Mouse (Mus musculus) stomach, postnatal 0 days (tissue): ENCODE measurements around the gene Sirt2.

Experiments used
- CTCF ChIP-seq: IDR thresholded peaks from 2 replicates; pipeline ENCODE4 v1.5.1; 2016; ENCODE audit warnings: antibody characterized with exemption, low read depth, mild to moderate bottlenecking, moderate library complexity
- EP300 ChIP-seq: optimal IDR thresholded peaks from 2 replicates; pipeline ENCODE3; 2016; ENCODE audit warnings: antibody characterized with exemption

DNA sequence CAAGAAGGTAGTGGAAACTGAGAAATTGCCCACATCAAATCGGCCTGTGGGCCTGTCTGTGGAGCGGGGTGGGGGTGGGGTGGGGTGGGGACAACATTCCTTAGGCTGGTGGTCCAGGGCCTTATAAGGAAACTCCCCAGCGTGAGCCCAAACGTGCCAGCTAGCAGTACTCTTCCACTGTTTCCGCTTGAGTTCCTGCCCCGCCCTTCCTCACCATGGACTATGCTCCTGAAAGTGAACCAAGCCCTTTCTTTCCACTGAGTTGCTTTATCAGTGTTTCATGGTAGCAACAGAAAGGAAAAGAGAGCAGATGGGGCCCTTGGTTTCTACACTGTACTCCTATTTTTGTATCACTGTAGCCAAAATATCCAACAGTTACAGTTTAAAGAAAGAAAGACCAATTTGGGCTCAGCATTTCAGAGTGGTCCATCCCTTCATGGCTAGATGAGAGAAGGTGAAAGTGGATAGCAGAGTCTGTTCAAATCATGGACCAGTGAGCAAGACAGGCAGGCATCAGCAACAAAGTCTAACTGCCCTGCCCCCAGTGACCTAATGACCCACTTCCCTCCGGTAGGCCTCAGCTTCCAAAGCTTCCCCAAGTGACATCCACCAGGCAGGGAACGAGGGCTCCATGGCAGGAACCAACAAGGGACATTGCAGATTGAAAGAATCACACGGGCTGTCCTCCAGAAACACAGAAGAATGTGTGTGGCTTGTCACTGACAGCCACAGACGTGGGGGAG is 36.5 kb downstream of the Sirt2 start:
- TF ChIP-seq EP300: no peak
- TF ChIP-seq CTCF: no peak
